Mouse (Mus musculus) cerebellum, postnatal 10 days (tissue): ENCODE measurements at regions not wholly inside any gene's neighbourhood (a gene's known extent, or its start where the extent isn't known, plus 50 kb on each side); places are given as distances from the start of the nearest gene placed in this dataset.

Source experiments
- DNase-seq, 2 experiments: peaks; one replicate each; pipeline ENCODE4 v3.0.0; 2021; ENCODE audit warnings: mixed read lengths in 2 of 2

DNA sequence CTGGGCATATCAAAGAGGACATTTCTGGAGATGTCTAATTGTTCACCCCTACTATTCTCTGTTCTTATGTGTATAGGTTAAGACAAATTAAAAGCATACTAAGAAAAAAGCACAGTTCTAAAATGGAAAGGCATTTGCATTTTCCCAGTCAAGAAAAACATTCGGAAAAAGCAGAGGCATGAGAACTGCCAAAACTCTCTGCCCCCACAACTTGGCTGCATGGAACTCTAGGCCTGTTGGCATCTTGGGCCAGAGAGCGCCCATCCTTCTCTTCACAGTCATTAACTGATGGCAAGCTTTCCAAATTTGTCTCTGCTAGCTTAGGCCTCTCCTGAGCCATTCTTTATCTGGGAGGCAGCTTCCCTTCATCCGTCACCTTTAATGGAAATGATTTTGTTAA is 281.6 kb downstream of the Tex13c3 start:
- DNase-seq, result no peak

DNA sequence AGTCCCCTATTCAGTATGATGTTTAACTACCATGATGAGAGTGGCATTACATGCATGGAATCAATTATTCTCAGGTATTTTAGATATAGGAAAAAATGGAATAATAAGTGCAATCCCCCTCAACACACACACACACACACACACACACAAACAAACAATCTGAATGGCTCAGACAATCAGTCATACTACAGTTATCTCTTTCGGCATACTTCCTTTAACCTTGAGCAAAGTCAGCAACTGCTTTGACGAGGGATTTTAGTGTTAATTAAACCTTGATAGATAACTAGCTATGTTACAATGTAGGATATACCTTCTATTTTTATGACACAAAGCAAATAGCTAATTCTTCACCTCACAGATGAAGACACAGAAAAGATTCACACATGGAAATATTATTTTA is 312.1 kb downstream of the Tex13c3 start:
- DNase-seq, result no peak

DNA sequence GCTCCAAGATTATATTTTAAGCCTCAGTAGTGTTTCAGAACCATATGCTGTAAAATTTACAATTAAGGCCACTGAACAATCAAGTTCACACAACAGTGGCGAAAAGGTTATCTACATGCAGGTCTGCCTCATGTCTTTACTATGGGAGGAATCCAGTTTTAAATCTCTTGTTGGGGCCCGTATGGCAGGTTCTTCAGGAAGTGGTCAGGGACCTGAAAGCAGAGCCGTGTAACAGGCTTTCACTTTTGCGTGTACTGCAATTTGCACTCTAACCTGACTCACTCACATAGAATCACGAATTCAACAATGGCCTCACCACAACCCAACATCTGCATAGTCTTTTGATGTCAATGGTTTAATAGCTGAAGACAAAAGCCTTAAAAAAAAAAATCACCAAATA is 312.6 kb downstream of the Tex13c3 start:
- no peak for DNase-seq

DNA sequence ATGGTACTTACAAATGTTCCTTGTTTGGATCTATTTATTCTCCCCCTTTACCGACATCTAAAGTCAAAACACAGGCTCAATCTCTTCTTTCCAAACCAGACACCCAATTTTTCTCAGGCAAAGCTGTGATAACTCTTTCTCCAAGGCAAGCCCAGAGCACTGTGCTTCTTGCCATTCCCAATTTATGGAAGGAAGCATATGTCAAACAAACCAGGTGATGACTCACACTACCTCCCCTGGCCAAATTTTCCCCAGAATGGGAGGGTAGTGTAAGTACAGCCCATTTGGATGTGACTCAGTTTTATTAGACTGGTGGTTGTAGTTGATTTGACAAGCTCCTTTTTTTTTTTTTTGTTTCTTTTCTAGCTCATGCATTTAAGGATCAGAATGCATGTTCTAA is 313.0 kb downstream of the Tex13c3 start:
- peak in 1 of 2 experiments; percentile 0 for DNase-seq

DNA sequence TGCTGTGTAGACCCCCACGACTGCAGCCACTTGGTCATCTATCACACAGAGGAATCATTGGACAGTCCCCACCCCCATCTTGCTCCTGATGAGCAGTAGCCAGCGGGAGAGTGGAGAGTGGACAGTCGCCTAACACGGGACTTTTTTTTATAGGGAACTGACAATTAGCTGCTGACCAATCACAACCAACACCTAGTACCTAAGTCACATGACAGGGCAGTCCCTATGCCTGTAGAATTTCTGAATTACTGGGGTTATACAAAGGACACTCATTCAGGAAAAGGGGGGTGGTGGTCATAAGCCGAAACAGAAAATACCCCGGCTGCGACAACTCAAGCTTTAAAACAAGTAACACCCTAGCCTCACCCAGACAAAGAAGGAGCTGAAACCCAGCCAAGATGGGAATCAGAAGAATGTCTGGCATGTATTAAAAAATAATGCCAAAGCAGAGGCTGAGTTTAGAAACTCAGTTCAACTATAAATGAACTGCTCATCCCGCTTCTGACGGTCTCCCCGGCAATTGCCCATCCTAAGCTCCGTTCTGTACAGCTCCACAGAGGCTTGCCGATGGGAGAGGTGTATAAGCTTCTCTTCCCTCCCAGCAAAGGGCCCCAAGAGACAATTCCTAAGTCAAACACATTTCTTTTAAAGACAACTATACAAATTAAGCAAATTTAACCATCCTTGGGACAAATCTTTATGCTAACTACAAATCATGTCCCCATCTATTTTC is 313.8 kb downstream of the Tex13c3 start:
- peak; percentile 21 to 41 for DNase-seq

DNA sequence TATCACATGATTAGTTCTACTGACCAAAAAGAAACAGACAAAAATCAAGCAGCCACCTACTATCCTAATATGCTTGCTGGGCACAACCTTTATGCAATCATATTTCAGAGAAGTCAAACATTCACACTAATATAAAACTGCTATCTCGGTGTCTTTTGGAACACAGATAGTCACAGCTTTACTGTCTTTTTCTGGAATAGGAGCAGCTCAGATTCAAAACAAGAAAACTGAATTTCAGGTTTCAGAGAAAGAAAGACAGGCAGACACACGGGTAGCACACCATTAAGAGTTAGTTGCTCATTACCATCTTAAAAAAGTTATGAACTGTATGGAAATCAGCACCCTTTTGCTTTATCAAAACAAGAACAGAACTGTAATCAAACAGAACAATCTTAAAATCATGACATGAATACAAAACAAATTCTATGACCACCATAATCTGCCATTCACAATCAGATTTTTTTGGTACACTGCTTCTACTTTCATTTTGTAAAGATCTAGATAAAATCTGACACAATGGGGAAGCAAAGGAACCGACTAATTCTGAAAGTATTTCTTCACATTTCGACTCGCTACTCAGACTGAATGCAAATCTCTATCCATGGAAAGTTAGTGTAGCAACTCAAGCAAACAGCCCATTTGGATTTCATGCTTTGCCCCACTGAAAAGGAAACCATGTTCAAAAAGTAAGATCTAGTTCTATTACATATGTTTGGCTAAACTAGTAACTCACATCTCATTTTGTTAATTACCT is 315.1 kb downstream of the Tex13c3 start:
- no peak for DNase-seq

DNA sequence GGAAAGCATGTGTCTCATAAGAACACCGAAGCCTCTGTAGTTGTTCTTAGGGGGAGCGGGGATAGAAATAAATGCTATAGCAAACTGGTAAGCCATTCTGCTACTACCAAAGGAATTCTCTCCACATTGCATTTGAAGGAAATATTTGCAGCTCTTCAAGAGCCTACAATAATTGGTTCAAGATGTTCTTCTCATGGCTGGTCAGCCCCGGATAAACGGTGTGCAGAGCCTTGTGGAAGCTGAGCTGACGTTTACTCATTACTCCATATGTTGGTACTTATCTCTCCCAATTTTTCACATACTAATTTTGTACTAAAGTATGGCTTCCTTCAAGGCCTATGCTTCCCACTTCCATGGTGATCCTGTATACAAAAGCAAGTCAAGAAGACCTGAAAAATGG is 317.0 kb downstream of the Tex13c3 start:
- DNase-seq, result no peak

DNA sequence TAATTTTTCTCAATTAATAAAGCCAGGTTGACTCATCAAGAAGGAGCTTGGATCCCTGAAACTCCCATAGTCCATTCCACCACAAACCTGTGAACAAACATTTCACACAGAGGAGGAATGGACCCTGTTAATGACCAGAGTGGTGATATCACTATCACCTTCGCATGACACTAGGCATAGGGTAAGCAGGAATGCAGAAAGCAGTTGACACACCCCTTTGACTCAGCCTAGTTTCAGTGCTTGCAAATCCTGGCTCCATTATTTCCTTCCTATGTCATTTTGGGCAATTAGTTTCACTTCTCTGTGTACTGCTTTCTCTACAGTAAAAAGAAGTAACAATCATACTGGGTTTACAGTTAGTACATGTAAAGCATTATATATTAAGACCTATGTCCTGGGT is 318.2 kb downstream of the Tex13c3 start:
- DNase-seq, result no peak

DNA sequence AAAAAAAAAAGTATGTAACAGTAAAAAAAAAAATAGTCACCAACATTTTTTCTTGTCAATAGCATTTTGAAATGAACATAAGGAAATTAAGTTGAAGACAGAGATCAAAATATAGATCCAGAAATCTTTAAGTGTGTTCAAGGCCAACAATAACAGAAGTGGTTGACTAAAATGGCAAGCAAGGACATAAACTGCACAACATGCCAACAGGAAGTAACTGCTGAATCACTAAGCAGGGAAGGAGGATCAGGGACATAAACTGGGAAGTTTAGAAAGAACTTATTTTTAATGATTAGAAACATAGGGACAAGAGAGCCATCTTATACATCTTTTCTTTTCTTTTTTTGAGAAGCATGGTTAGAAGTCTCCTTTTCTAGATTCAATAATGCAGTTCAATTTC is 318.8 kb downstream of the Tex13c3 start:
- no peak for DNase-seq

DNA sequence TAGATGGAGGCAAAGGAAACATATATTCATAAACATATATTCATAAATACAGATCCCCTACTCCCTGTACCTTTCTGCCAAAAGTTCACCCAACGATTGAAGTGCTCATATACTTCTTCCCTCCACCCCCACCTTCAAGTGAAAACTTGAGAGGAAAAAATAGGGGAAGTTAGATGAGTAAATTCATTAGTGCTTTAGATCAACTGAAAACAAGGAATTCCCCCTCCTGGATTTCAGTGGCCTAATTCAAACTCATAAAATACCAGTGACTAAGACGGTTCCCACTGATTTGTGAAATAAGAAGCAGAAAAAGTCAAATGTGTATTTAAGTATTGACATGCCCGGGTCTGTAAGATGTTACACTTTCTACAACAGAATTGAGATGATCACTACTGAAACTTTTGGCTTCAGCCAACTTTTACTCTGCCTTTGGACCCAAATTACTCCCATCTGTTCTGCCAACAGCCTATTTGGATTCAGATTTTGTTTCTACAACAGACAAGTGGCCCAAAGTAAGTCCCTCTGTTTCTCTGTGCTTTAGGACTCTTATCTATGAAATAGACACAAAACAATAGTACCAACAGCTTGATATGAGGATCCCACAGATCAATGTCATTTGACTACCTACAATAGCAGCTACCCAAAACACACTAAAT is 320.7 kb downstream of the Tex13c3 start:
- DNase-seq, result no peak

DNA sequence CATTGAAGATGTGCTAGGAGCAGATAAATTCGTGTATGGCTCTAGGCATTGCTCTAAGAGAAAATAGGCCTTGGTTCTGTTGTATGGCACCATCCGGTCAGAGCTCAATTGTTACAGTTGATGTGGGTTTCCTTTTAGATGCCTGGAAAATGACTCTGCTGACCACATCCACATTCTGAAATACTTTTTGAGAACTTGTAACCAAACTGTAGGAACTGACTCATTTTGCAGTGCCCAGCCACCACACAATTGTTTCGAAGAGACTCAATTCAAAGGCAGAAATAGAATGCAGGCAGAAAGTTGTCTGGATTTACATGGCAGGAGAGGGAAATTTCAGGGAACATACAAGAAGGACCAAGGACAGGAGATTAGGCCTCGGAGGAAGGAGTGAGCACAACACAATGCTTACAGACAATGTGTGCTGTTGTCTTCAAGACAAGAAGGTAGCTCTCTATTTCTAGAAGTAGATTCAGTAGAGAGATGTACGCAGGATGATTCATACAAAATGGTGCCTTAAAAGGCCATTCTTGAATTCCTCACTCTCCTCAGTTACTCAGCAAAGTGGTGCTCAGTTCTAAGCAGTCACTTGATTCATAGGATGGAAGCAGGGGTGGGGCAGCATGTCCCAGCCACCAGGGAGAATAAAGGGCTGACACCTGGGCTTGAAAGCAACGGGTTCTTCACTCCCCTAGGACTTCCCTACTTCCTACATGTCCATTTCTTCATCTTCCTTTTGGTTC is 323.5 kb downstream of the Tex13c3 start:
- DNase-seq, result no peak

DNA sequence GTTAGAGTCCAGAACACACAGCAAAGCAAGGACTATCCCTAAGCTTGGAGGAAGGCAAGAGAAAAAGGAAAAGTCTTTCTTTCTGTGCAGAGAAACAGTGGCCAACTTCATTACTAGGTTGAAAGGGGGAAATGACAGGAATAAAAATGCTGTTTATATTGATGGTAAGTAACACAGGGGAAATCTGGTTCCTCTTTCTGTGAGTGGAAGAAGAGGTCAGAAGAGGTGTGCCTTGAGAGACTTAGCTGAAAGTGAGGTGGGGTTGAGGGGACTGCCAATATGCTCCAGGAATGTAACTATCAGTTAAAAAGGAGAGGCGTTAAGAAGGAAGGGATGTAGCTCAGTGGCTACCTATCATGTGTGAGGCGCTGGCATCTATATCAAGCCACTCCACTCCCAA is 327.5 kb downstream of the Tex13c3 start:
- DNase-seq, result no peak

DNA sequence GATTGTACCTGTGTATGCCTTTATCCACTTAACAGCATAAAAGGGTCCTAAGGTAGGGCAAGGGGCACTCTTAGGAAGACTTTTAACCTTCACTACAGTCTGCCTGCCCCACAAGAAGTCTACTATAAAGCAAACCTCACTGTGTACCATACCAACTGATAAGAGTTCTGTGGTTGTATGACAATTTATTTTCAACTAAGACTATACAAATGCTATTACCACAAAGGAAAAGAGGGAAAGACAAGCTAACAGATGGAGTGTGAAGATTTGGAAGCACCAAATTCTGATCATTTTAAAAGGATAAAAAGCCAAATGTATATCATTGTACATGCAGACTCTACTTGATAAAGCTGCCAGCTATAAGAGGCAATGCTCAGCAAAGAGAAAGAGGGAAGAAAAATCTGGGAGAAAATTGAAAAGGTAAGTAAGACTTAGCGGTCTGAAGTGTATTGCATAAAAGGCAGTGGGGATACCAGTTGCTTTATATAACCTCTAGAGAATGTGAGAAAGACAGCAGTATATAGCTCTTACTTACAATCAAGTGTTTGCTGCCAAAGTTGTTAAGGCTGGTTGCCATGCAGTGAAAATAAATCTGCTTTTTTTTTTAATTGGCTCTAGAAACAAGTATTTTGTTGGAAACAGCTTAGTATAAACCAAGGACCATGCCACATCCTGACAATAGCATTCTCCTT is 328.8 kb downstream of the Tex13c3 start:
- no peak for DNase-seq

DNA sequence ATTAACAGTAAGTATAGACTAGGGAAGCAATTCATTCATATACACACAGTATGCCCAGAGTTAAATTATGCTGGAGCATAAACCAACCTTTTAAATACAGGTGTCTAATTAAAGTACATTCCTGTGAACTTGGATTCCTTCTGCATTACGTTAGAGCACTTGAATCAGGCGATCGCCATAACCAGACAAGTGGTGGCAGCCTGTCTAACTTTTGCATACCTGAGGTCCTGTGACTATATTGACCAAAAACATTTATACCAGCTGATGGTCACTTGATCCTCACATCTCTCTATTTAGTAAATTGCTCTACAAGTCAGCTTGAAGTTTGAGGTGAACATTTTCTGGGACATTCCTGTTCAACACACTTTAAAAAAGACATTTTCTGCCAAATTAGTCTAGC is 330.5 kb downstream of the Tex13c3 start:
- DNase-seq, result no peak

DNA sequence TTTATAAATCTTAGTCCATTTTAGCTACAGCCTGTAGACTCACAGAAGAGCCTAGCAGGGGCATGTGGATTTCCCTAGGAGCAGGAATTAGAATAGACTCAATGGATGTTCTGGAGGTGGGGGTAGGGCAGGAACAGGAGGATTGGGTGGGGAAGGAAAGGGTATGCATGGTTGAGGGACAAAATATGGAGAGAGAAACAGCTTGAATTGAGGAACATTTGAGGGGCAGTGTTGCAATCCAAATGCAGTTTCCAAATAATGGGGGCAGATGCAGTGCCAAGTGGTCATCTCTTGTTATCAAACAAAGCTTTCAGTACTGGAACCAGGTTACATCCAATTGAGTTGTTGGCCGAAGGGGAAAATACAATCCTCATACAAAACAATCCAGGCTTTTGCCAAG is 332.4 kb downstream of the Tex13c3 start:
- DNase-seq, result no peak

DNA sequence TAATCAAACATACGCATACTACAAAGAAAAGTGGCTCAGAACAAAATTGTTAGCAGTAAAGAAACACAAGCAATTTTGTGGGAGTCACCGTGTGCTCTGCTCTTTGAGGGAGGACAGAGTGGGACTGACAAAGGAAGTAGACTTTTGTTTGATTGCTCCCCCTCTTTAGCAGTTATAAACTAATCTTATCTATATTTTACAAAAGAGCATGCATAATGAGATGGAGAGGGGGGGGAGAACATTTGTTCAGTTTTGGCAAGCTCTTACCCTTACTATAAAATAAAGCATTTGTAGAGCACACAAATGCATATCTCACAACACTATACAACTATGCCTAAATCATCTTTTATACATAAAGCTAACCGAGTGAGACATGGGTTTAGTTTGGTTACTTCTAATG is 332.9 kb downstream of the Tex13c3 start:
- DNase-seq, result no peak

DNA sequence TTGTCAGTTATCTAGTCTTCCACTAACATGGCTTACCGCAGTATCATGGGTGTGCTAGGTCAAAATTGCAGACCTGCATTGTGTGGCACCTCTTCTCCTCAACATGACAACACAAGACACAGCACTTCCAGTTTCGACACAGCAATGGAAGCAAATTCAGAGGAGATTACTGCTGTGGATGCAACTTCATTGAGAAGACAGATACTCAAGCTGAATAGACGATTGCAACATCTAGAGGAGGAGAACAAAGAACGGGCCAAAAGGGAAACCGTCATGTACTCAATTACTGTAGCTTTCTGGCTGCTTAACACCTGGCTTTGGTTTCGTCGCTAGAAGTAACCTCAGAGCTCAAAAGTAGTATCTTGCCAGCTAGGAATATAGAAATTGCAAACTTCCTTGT is 368.4 kb downstream of the Tex13c3 start:
- DNase-seq, result no peak

DNA sequence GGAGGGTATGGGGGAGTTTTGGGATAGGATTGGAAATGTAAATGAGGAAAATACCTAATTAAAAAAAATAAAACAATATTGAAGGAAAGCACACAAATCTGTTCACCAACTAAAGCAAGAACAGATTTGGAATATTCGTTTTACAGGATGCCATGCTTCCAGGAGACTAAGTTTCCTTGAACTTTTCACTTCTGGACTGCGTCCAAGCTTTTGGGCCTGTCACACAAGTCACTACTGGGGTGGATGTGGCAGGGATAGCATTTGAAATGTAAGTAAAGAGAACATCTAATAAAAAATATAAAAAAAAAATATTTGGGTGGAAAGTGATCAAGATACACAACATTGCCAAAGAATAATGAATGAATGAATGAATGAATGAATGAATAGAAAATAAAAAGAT is 378.2 kb downstream of the Tex13c3 start:
- no peak for DNase-seq

DNA sequence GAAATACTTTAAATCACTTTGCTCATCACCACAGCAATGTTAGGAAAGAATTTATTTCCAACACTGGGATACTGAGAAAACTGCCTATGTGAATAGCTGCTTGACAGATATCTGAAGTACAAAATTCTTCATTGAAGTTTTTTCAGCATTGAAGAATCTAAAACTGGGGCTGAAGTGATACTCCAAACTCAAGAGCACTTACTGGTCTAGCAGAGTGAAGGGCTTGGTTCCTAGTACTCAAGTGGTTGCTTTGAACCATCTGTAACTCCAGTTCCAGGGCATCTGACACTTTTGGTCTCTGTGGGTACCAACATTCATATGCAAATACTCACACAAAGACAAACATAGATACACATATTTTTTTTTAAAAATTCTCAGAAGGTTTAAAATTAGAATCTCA is 385.2 kb downstream of the Tex13c3 start:
- no peak for DNase-seq

DNA sequence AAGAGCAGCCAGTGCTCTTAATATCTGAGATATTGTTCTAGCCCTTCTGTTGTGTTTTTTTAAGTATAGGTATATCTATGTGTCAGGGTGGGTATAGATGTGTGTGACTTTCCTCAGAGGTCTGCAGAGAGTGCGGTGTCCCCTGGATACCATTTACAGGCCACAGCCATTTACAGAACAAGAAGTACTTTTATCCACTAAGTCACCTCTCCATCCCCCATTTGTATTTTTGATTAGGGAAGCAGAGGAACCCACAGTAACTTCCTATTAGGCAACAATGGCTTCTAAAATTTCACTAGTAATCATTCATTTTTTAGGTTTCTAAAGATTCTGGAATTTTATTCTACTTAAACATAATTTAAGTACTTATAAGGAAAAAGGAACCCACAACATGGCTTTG is 396.7 kb downstream of the Tex13c3 start:
- DNase-seq, result no peak

DNA sequence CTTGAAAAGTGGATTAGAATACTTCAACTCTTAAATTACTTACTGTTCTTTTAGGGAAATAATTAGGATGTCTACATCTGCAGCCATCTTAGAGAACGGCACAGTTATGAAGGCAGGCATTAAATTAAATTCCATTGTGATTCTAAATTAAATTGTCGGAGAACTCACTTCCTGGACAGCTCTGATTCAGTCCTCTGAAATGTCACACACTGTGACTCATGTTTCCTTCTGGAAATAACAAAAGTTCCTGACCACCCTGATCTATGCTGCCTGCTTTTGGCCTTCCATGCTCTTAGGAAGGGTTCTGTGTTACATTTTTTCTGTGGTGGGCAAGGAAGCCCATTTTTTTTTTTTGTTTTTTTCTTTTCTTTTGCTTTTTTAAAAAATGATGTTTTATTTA is 401.1 kb downstream of the Tex13c3 start:
- no peak for DNase-seq
